Mouse (Mus musculus): Measurements from ENCODE around the gene Evpl.
A peak's percentile ranks its signal among the peaks of the same experiment; 100 is the strongest.

Evpl gene

DNA sequence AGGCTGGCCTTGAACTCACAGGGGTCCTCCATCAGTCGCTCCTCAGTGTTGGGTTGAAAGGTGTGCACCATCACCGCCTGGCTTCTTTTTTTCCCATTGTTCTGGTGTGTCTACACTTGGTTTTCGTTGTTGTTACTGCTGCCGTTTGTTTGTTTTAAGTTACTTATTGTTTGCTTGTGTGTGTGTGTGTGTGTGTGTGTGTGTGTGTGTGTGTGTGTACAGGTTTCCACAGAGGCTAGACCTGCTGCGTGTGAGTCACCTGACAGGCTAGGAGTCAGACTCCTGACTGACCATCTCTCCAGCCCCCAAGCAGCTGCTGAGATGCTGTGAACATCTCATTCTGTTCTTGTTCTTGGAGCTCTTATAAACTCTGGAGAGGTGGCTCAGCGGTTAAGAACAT, 25.0 kb downstream of the Evpl start:
- DNase-seq, result no peak

DNA sequence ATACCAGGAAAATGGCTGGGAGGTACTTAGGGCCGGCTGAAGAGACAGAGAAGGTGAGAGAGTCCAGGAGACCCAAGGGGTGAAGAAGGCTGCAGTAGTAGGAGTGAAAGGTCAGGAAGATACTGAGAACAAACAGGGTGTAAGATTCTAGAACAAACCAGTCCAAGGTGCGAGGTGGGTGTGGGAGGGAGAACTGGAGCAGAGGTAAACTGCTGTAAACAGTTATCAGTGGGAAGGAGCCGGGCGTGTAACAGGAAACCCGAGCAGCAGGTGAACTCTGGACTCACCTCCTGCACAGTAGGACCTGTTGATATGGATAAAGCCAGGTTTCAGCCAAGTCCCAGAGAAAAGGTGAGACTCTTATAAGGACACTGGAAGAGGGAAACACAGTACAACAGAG, 27.2 kb downstream of the Evpl start:
- no peak for DNase-seq

DNA sequence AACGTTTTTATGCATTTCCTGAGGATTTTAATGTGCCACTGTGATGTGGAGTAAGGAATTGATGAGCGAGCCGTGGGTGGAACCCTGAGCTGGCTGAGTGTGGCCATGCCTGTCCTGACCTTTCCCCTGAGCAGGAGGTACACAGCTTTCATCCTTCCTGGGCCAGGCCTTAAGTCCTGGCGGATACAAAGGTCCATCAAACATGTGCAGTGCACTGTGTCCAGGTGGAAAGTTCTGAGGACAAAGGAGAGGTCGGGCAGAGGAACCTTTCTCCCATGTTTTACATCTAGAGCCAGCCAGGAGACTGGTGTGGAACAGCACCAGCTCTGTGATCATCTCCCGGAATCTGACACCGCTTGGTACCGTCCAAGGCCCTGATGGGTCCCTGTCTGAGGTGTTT, 28.6 kb downstream of the Evpl start:
- DNase-seq, result no peak

DNA sequence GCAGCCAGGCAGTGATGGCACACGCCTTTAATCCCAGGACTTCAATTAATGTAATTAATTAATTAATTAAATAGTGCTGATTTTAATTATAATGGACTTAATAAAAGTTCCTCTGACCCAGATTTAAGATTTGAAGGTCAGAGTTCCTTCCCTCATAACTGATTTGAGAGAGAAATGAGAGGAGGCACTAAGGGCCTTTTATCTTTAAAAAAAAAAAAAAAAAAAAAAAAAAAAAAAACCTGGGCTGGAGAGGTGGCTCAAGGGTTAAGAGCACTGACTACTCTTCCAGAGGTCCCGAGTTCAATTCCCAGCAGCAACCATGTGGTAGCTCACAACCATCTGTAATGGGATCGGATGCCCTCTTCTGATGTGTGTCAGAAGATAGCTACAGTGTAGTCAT, 29.2 kb downstream of the Evpl start:
- DNase-seq, result no peak

DNA sequence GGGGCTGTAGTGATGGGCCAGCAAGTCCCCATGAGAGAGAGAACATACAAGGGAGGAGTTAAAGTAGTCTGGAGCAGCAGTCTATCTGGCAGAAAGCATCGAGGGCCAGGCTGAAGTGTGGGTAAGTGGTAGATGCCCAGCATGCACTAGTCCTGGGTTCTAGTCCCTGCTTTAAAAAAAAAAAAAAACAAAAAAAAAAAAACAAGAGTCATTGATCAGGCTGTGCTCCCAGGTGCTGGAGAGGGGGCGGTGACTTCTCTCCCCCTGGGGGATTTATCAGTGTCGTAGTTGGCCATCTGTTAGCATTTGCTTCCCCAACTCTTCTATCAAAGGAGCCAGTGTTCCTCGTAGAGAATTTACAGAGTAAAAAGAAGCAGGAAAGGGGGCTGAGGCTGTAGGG, 31.2 kb downstream of the Evpl start:
- DNase-seq, result no peak

DNA sequence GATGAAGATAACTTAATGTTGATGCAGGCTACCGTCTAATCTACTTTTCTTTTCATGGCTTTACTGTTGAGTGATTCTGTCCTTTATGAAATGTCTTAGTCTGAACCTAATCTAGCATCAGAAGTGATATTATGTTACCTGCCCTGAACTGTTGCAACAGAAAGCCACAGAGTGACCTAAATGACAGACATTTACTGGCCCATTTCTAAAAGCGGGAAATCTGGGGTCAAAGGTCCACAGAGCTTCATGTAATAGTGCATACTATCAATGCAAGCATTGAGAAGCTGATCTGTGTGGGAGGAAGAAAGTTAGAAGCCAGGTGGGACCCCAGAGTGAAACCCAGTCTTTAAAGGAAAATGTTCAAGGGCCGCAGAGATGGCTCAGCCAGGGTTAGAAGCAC, 34.7 kb downstream of the Evpl start:
- no peak for DNase-seq

DNA sequence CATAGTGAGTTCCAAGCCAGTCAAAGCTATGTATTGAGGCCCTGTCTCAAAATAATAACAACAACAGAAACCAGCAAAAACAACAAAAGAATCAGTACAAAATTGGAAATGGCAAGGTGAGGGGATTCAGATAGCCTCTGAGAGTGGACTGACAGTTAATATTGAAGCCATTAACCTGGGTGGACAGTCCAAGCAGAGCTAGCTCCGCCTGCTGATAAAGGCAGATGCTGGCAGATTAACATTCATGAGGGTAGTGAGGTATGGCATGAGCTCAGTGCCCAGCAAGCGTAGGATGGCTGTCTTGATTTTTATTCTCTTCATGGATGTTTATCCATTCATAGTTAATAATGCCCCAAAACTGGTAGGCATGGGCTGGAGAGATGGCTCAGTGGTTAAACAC, 36.7 kb downstream of the Evpl start:
- DNase-seq, result no peak

DNA sequence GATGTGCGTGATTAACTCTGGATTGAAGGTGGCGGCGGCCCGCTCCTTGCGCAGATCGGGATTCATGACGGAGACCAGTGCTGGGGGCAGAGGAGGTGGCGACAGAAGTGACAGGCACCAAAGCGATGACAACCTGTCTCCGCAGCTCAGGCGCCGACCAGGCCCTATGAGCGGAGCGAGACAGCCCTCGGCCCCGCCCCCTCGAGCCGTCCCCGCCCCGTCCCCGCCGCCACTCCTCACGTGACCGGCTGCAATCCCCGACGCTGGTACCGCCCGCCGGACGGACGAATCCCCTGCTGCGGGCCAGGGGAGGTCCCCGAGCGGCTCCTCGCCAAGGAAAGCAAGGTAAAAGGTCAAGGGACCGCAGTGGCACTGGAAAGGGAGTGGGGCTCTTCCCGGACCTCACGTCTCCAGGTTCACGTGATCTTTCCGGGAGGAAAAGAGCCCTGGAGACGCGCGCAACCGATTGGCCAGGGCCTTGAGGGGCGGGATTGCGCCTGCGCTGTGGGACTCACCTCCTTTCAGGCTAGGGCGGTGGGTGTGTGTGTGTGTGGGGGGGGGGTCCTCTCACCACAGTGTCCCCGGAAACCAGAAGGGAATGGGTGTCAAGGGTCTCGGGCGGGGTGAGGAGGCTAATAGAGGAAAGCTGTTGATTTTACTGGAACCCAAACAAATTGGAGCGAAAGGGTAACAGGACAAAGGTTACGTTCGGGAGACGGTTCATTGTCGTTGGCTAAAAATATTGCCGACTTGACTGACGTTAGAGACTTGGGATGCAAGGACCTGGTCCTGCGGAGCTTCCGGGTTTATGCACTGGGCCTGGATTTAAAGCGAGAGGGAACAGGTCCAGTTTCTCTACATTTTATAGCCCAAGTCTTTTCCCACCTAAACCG, 39.0 kb downstream of the Evpl start, which contains the start of the genes Ten1 and Acox1:
Ten1 (plus strand) TSS at position 217 of the 893 bp plus-strand sequence.
Acox1 (minus strand) TSS at position 407 of the 893 bp plus-strand sequence.
- peak; percentile 96 for DNase-seq

DNA sequence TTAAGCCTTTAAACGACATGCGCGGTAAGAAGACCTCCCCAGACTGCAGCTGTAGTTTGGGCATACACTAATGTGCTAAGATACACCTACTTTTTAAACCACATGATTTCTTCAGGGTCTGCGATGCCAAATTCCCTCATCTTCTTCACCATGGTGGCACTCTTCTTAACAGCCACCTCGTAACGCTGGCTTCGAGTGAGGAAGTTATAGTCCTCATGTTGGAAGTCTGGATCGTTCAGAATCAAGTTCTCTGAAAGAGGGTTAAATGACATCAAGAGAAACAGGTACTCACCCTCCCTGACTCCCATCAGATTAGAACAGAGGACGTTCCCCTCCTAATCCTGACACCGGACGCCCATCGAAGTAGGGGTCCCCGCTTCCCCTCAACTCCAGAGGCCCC, 39.7 kb downstream of the Evpl start:
- DNase-seq, result no peak

DNA sequence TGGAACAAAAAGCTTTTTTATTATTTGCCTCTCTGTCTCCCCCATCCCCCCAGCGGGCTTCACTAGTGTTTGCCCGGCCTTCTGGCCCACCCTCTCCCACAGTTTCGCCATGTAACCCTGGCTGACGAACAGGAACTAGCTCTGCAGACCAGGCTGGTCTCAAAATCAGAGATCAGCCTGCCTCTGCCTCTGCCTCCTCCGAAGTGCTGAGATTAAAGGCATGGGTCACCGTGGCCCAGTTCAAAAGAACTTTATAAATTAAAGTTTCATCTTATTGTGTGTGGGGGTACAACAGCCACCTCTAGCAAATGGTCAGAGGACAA, 40.3 kb downstream of the Evpl start:
- DNase-seq, result no peak

DNA sequence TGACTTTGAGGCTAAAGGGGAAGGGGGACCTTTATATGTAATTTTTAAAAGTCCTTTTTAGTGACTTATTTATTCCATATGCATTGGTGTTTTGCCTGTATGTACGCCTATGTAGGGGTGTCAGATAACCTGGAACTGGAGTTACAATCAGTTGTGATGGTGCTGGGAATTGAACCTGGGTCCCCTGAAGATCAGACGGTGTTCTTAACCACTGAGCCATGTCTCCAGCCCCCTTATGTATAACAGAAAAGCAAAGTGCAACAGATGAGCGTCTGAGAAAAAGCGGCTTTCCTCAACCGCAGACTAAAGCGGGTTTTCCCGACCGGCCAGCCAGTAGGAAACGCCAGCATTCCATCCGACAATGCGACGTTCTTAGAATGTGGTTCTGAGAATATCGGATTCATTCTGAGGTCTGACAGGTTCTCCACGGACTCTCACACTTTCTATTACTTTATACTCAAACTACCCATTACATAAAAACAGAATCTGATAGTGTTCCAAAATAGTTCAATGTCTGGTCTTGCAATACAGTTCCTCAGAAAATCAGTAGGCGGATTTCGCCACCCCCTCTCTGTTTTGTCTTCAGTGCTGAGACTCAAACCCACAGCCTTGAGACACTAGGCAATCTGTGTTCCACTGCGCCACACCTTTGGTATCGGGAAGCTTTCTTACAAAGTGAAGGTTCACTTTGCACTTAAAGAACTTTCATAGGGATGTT, 40.9 kb downstream of the Evpl start:
- DNase-seq, result no peak

DNA sequence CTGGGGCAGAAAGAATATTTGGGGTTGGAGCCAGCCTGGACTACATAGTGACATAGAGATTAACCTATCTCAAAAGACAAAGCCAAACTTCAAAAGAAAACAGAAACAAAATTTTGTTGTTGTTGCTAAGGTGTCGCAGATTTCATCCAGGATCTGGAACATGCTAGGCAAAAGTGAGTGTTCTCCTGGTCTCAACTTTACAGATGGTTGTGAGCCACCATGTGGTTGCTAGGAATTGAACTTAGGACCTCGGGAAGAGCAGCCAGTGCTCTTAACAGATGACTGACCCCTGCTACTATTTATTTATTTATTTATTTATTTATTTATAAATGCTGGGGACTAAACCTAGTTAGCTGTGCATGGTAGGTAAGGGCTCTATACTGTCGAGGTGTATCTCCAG, 41.5 kb downstream of the Evpl start:
- no peak for DNase-seq

DNA sequence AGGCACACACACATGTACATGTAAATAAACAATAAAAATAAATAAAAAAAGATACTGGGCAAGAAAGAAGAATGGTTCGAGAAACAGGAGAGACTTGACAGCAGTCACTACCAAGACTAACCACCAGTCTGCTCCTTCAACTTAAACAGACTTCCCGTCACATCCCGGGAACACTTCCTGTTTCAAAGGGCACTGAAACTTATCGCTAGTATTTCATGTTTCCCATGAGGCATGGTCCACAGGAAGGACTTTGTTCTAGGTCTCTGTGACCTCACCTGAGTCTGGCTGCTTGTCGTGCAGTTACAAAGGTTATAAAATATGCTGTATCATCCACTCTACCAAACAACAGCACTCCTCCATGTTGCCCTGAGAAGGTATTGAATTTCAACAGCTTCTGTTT, 42.6 kb downstream of the Evpl start:
- no peak for DNase-seq

DNA sequence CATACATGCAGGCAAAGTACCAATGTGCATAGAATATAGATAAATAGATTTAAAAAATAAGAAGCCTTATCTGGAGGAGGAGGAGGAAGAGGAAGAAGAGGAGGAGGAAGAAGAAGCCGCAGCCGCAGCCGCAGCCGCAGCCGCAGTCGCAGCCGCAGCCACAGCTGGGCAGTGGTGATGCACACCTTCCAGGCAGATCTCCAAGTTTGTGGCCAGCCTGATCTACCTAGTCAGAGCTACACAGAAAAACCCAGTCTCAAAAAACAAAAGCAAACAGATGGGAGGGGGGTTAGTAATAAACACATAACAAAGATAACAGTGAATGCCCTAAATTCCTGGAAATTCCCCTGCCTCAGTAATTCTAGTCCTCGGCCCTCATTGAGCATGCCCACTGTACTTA, 43.3 kb downstream of the Evpl start:
- DNase-seq, result no peak

DNA sequence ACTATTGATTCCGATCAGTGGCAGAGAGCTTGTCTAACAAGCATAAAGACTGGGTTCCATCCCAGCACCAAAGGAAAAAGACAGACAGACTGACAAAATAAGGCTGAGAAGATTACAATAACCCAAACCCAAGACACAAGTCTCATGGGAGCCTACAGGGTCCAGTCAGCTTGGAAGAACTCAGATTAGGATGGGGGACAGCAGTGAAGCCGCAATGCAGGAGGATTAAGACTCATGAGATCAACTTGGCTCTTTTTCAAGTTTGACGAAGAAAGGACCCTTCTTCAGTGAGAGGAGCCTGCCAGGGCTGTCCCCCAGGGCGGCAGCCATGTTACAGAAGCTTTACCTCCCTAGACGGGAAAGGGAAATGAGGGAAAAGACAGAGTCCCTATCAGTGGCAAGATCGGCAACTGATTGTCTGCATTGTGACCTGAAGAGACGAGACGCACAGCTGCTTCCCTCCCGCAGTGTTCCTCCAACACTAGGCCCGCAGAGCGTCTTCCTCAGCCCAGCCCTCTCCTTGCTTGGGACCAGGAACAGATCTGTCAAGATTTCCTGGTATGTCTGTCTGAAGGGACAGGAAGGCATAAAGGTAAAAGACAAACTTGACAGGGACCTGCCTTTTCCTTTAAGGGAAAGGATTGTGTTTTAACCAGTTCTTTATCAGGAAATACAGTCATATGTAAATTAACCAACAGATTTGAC, 50.5 kb downstream of the Evpl start:
- DNase-seq, result no peak

DNA sequence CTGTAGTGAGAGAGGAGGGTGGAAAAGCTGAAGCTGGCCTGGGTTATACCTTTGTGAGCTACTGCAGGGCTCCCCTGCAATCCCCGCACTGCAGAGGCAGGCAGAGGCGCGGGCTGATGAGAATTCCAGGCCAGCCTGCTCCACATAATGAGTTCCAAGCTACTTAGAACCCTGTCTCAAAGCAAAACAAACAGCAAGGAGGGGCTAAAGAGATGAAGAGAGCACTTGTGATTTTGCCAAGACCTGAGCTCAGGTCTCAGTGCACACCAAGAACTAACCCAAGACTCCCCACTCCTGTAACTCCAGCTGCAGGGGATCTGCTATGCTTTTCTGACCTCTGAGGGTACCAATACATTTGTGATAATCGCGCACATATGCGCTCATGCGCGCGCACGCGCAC, 51.5 kb downstream of the Evpl start:
- no peak for DNase-seq

DNA sequence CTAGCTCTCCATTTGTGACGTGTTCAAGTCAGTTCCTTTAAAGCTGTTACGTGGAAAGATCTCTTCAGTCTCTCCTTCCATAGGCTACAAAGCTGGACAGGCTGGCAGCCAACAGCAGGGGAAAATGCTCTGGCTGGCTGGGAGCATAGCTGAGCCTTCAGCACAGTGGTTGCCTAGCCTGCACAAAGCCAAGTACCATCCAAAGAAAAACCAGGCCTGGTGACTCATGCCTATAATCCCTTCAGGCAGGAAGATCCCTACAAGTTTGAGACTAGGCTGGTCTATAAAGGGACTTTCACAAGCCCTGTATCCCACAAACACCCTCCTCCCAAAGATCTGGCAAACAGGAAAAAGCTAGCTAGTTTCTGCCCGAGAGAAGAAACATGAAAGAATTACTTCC, 52.0 kb downstream of the Evpl start:
- no peak for DNase-seq

DNA sequence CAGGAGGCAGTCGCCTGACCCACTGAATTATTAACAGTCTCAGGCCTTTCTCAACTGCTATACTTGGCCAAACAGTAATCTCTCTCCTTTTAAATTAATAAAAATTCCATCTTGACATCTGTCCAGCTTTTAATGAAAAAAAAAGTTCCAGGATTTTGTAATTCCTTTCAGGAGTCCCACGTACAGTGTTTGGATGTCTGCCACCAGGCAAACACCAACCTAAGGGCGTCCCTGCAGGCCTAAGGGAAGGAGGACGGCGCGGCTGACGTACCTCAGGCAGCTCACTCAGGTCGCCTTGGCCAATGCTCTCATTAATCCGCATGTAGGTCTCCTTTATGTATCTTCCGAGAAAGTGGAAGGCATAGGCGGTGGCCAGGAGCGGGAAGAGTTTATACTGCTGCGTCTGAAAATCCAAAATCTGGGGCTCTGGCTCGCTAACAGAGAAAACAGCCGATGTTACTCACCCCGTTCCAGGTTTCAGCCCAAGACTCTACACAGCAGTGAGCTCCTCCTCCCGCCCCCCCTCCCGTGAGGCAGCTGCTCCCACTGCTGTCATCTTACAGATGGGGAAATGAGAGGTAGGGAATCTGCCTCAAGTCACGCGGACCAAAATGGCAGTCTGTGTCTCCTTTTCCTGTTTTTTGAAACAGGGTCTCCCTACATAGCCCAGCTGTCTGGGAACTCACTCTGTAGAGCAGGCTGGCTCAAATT, 59.3 kb downstream of the Evpl start:
- no peak for DNase-seq

DNA sequence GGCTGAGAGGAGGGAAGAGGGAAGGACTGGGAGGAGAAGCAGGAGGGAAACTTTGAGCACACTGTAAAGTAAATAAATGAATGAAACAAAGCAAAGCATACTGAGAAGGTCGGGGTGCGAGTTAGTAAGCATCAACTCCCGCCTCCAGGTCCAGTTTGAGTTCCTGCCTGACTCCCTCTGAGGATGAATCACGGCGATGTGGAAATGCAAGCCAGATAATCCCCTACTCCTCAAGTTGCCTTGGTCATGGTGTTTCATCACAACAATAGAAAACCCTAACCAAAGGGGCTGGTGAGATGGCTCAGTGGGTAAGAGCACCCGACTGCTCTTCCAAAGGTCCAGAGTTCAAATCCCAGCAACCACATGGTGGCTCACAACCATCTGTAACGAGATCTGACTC, 61.9 kb downstream of the Evpl start:
- no peak for DNase-seq

DNA sequence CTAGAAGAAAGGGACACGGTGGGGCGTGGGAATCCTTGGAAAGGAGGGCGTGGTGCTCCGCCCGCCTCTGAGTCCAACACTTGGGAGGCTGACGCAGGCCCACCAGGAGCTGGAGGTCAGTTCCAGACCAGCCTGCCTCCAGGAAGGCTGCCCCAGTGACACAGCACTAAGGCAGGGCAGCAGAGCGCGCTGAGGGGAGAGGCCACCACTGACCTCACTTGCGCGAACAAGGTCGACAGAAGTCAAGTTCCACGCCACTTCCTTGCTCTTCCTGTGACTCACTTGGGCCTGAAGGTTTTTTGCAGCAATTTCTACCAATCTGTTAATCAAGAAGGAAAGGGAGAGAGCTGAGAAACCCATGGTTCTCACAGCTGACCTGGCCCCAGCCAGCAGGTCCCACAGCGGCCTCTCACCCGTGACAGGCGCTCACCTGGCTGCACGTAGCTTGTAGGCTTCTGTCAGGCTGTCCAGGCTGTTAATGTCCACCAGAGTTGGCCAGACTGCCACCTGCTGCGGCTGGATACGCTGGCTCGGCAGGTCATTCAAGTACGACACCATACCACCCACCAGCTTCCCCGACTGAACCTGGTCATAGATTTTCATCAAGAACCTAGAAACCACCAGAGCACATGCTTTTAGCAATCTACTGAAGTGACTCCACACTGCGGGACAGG, 63.0 kb downstream of the Evpl start:
- DNase-seq, result no peak

DNA sequence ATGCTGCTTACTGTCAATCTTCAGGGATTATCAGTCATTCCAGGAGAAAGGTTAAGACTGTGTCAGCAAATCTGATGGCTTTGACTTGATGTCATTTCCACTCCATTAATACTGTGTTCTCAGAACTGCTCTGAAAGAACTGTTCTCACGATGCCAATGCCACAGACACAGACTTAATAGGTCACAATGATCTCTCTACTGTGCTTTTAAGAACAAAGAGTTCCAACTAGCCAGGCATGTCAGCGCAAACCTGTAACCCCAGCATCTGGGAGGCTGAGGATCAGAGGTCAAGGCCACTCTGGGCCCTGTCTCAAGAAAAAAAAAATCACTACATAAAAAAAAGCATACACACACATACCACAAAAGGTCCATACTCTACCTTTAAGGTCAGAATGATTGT, 65.9 kb downstream of the Evpl start:
- no peak for DNase-seq

Data from cerebellum, adult 11 months (tissue).